In genomic region chr11:60345868-60346267, GRCm38 (mm10) we compare ENCODE assay signal across 12 mouse cellular contexts.
"Had no signal": no experiment of that assay in that cellular context is flagged by ENCODE, and none has a peak within 500 bp of the region (broad histone marks: within the 10 kb centered on the region; RNA-seq: fewer than 3 reads in every experiment).

No protein-coding gene starts in this region.

- H3K27me3 ChIP-seq: lung, embryonic 15.5 days; megakaryocyte, embryonic 14.5 days; midbrain, embryonic 13.5 days; neural tube, embryonic 13.5 days had no signal

- H3K27ac ChIP-seq: liver, embryonic 14.5 days; lung, embryonic 15.5 days; midbrain, embryonic 10.5 days; midbrain, embryonic 13.5 days; neural tube, embryonic 13.5 days had no signal

- DNase-seq: retina, postnatal 1 day; right cerebral cortex, postnatal 25 days; thymus, adult 18-20 months; thymus, postnatal 36 days had no signal

- H3K4me2 ChIP-seq: lung, embryonic 15.5 days; midbrain, embryonic 13.5 days; neural tube, embryonic 13.5 days had no signal

- H3K4me3 ChIP-seq: lung, embryonic 15.5 days; megakaryocyte, embryonic 14.5 days; midbrain, embryonic 10.5 days; midbrain, embryonic 13.5 days; myocyte; neural tube, embryonic 13.5 days had no signal

- H3K36me3 ChIP-seq: lung, embryonic 15.5 days; midbrain, embryonic 10.5 days; midbrain, embryonic 13.5 days; neural tube, embryonic 13.5 days had no signal

- H3K4me1 ChIP-seq: midbrain, embryonic 10.5 days had no signal

- H3K9ac ChIP-seq: liver, embryonic 14.5 days; lung, embryonic 15.5 days; midbrain, embryonic 13.5 days; neural tube, embryonic 13.5 days had no signal

- H3K9me3 ChIP-seq: lung, embryonic 15.5 days; megakaryocyte, embryonic 14.5 days; midbrain, embryonic 10.5 days; midbrain, embryonic 13.5 days; neural tube, embryonic 13.5 days had no signal

- ATAC-seq: midbrain, embryonic 13.5 days; midbrain, embryonic 16.5 days had no signal
